Mouse (Mus musculus) G1E (cell line): ENCODE data around the gene Rnf128. TPM values are rescaled to one million over a fixed set of nuclear protein-coding genes. Genes with fewer than 3 reads are reported as not detected.

Experiments
- ATAC-seq: 2 replicates; pipeline ENCODE4 v1.8.0; 2016; ENCODE audit warnings: mild to moderate bottlenecking; ENCODE audit not compliant: insufficient number of reproducible peaks, poor library complexity, low FRiP score, severe bottlenecking; ENCODE audit errors: extremely low read depth
- DNase-seq: peaks from one replicate; pipeline ENCODE4 v3.0.0; 2012; ENCODE audit warnings: low spot score
- H3K27me3 ChIP-seq: 2 replicates; pipeline ENCODE4 v1.6.1; 2012; ENCODE audit warnings: mild to moderate bottlenecking, low read length, inconsistent platforms; ENCODE audit not compliant: insufficient read depth
- H3K36me3 ChIP-seq: replicated peaks from 2 replicates; pipeline ENCODE3; 2012; ENCODE audit warnings: mild to moderate bottlenecking, inconsistent platforms
- H3K4me1 ChIP-seq: 2 replicates; pipeline ENCODE4 v1.6.1; 2012; ENCODE audit warnings: low read depth, low read length, inconsistent platforms, mixed read lengths; ENCODE audit not compliant: insufficient read depth
- H3K4me3 ChIP-seq: 2 replicates; pipeline ENCODE4 v1.5.1; 2012; ENCODE audit warnings: low read depth, mild to moderate bottlenecking, inconsistent platforms, low read length, moderate library complexity, mixed read lengths
- H3K9me3 ChIP-seq: replicated peaks from 2 replicates; pipeline ENCODE4 v1.6.1; 2012; ENCODE audit warnings: inconsistent platforms
- CTCF ChIP-seq: IDR thresholded peaks from 2 replicates; pipeline ENCODE4 v1.5.1; 2012; ENCODE audit warnings: low read depth, low read length, inconsistent platforms, mixed read lengths
- GATA1 ChIP-seq: IDR thresholded peaks from 2 replicates; pipeline ENCODE4 v1.6.1; 2012; ENCODE audit warnings: borderline replicate concordance, low read length, inconsistent platforms, mixed read lengths
- GATA2 ChIP-seq: IDR thresholded peaks from 2 replicates; pipeline ENCODE4 v1.6.1; 2012; ENCODE audit warnings: low read depth, low read length, inconsistent platforms, borderline replicate concordance
- POLR2AphosphoS5 ChIP-seq: IDR thresholded peaks from 2 replicates; pipeline ENCODE4 v1.6.1; 2012; ENCODE audit warnings: low read depth, low read length, inconsistent platforms; ENCODE audit not compliant: insufficient replicate concordance
- TAL1 ChIP-seq: conservative IDR thresholded peaks from 2 replicates; pipeline ENCODE4 v1.6.1; 2012; ENCODE audit warnings: low read depth, low read length, inconsistent platforms, mixed read lengths
- polyA plus RNA-seq: library from polyadenylated mRNA; stranded (reverse); fragments of >175 nt; gene quantifications from 2 replicates; pipeline ENCODE4 v1.2.3, GENCODE M21; 2012
- total RNA-seq, 2 experiments: library from RNA; stranded (forward) in 1 of 2; stranded (reverse) in 1 of 2; fragments of 200-1000 nt in 1 of 2; fragments of >200 nt in 1 of 2; fragmentation: Nextera tagmentation in 1 of 2; gene quantifications; 2 replicates each; pipeline ENCODE4 v1.2.3; 2014 to 2017

The Rnf128 gene
- 80.2 and 86.1 TPM in 2 replicates for total RNA-seq (2014; fragmentation: Nextera tagmentation)
- 119 and 125 TPM in 2 replicates for total RNA-seq (2017)
- polyA plus RNA-seq: 19.2 and 20.6 TPM in 2 replicates

DNA sequence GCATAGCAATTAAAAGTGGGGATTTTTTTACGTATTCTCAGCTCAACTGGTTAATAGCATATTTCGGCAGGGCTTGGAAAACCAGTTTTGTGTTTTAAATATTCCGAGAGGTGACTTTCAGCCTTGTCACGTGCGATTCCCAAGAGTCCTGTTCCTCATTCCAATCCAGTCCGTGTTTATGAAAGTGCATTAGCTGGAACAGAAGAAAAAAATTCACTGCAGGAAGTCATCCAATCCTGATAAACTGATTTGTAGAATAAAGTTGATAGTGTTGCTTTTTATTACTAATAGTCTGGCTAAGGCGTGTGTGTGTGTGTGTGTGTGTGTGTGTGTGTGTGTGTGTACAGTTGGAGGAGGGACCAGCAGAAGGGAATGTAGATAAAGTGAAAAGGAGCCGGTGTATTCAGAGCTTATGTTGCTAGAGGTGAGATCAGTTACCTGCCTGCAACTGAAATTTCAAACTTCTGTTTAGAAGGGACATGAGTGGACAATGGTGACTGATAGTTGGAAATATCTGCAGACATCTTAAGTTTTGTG is at the start of gene Rnf128:
Gene Rnf128 (plus strand): TSS at position 392 of the 537 bp plus-strand sequence.
- TF ChIP-seq GATA2: no peak
- TF ChIP-seq CTCF: no peak
- TF ChIP-seq POLR2AphosphoS5: no peak
- TF ChIP-seq TAL1: no peak
- TF ChIP-seq GATA1: no peak
- no peaks in the 10 kb centered on the region for H3K36me3 ChIP-seq
- DNase-seq: no peak
- no peaks in the 10 kb centered on the region for H3K9me3 ChIP-seq
- peaks cover 9% of the 10 kb centered on the region for H3K4me1 ChIP-seq
- H3K27me3 ChIP-seq: no peaks in the 10 kb centered on the region
- peak within 1 kb of the TSS; percentile 58 for H3K4me3 ChIP-seq
- ATAC-seq: no peak

DNA sequence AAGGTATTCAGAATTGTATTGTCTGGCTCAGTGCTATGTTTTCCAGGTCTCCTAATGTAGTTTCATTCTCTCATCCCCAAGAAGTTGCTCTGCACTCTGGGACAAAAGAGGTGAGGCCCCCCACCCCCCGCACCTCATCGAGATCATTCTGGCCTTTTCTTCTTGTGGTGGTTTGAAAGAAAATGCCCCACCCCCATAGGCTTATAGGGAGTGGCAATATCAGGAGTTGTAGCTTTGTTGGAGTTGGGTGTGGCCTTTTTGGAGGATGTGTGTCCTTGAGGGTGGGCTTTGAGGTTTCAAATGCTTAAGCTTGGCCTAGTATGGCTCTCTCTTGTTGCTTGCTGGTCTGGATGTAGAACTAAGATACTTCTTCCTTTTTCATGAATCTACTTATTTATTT is 47.0 kb upstream of the Rnf128 start:
- no peaks in the 10 kb centered on the region for H3K36me3 ChIP-seq
- H3K4me3 ChIP-seq: no peak overlapping the region
- H3K27me3 ChIP-seq: no peaks in the 10 kb centered on the region
- H3K4me1 ChIP-seq: peaks cover 8% of the 10 kb centered on the region
- no peaks in the 10 kb centered on the region for H3K9me3 ChIP-seq
- ATAC-seq: no peak
- no peak for DNase-seq
- no peak for TF ChIP-seq GATA1
- TF ChIP-seq POLR2AphosphoS5: no peak

DNA sequence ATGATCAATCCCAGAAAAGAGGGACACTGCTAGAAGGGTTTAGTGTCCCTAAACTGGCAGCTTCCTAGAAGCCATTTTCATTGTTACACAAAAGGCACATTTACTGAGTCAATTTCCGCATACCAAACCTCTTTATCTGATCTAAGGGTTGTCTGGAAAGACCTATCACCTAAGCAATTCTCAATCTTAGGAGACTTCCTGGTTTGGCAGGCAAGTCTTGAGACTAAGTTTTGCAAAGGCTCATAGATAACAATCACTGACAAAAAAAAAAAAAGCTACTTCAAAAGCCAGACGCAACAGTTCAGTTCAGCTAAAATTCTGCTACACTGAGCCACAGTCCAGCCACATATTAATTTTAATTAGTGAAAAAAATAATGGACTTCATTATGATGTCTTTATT is 43.9 kb upstream of the Rnf128 start:
- Histone ChIP-seq H3K36me3 (peaks cover under 1% of the 10 kb centered on the region), H3K4me1 (peaks cover 9% of the 10 kb centered on the region), H3K4me3 (no peak overlapping the region), H3K9me3 (no peaks in the 10 kb centered on the region), H3K27me3 (no peaks in the 10 kb centered on the region)
- ATAC-seq (peak; percentile 73), DNase-seq (no peak)
- no peak for TF ChIP-seq CTCF
- no peak for TF ChIP-seq GATA1
- TF ChIP-seq GATA2: no peak
- TF ChIP-seq TAL1: no peak
- TF ChIP-seq POLR2AphosphoS5: no peak

DNA sequence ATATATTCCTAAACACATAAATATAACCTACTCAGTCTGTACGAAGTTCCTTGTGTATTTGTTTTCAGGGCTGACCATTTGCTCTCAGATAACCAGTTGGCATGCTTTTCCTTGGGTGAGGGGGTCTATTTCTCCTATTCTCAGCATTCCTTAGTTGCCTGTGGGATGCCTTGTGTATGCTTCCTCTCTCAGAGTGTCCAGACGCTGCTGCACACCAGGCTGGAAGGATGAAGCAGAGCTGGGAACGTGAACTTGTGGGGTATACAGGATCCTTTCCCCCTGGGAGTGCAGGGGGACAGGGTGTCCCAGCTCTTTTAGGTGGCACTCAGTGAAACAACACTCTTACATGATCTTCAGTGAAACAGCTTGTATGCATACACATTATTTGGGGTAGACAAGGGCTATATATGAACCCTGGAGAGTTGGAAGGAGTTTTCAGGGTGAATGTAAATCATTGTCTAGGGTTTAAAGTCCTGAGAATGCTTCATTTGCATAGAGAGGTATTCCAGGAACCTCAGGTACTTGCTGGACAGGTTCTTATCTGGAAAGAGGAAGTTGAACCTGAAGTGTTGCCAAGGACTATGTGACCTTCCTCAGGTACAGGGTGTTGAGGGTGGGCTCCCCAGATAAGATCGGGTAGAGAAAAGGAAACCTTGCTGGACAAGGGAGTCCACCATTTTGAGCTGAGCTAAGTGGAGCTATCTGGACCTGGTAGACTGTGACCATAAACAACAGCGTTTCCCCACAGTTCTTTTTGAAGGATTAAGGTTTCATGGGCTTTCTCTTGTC is 38.6 kb upstream of the Rnf128 start:
- DNase-seq (no peak), ATAC-seq (no peak)
- Histone ChIP-seq H3K9me3 (no peaks in the 10 kb centered on the region), H3K27me3 (no peaks in the 10 kb centered on the region), H3K4me3 (no peak overlapping the region), H3K36me3 (peaks cover 3% of the 10 kb centered on the region), H3K4me1 (peaks cover 25% of the 10 kb centered on the region)
- TF ChIP-seq TAL1 (no peak), CTCF (no peak), GATA2 (no peak), POLR2AphosphoS5 (no peak), GATA1 (no peak)

DNA sequence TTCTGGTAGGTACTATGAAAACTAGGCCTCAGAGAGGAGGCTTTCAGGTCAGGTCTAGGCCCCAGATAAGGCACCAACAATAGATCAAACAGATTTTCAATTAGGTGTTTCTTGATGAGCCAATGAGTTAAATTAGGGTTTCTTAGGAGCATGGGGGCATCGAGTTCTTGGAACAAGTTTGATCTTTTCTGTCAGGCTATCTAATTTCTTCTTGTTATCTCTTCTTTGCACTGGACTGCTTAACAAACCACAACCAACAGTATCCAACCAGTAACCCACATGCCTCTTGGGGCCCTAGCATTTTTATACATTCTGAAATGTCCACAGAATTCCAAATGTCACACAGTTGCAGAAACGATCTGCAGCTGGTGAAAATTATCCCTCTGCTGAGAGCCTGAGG is 37.4 kb upstream of the Rnf128 start:
- no peaks in the 10 kb centered on the region for H3K27me3 ChIP-seq
- TF ChIP-seq POLR2AphosphoS5: no peak
- TF ChIP-seq GATA2: no peak
- TF ChIP-seq TAL1: 0 out of 2 replicates have a peak, but pooled peaks have one; percentile 18
- no peak for TF ChIP-seq GATA1
- TF ChIP-seq CTCF: no peak
- DNase-seq (no peak), ATAC-seq (peak; percentile 50)
- H3K4me1 ChIP-seq: peaks cover 33% of the 10 kb centered on the region
- H3K9me3 ChIP-seq: no peaks in the 10 kb centered on the region
- no peak overlapping the region for H3K4me3 ChIP-seq
- H3K36me3 ChIP-seq: peaks cover 3% of the 10 kb centered on the region

DNA sequence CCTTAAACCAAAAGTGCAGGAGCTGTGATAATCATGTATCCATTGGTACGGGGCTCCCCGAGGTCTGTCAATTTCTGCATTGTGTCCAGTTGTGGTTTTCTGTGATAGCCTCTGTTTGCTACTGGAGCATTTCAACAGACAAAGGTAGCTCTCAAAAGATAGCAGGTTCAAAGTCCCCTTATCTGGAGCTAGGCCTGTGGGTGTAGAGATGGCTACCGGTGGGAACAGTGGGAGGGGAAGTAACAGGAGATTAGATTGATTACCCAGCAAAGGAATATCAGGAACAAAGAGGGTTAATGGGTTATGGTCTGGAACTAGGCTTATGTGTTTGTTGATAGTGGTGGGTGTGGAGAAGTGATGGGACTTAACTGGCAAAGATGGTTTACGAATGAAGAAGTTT is 36.1 kb upstream of the Rnf128 start:
- TF ChIP-seq TAL1: peak; percentile 16; the same call in 1 of the 2 replicates
- no peak for TF ChIP-seq GATA2
- H3K4me3 ChIP-seq: no peak overlapping the region; the same call in 1 of the 2 replicates
- no peaks in the 10 kb centered on the region for H3K9me3 ChIP-seq
- no peaks in the 10 kb centered on the region for H3K27me3 ChIP-seq
- peaks cover 3% of the 10 kb centered on the region for H3K36me3 ChIP-seq
- H3K4me1 ChIP-seq: peaks cover 40% of the 10 kb centered on the region
- no peak for DNase-seq
- peak; percentile 60 for ATAC-seq
